Mouse (Mus musculus) cortical plate, adult 2 months (tissue): Measurements from ENCODE around the gene Mvp.

Source experiments
- CTCF ChIP-seq: fragments of 200-500 bp; IDR thresholded peaks from 2 replicates; pipeline ENCODE4 v1.5.1; 2011; ENCODE audit warnings: mild to moderate bottlenecking, control low read depth, low read length; ENCODE audit not compliant: insufficient read depth; ENCODE audit errors: extremely low read depth
- POLR2A ChIP-seq: fragments of 200-500 bp; IDR thresholded peaks from 2 replicates; pipeline ENCODE4 v1.6.1; 2011; ENCODE audit warnings: mild to moderate bottlenecking, low read length, control low read depth; ENCODE audit not compliant: insufficient read depth; ENCODE audit errors: extremely low read depth

- TF ChIP-seq CTCF, result no peak
- TF ChIP-seq POLR2A, result no peak
Observed at GRCm38 (mm10) chr7:127023272-127023691, 8.9 kb upstream of the Mvp start.
